Mouse (Mus musculus) lung, embryonic 14.5 days (tissue): ENCODE results near the gene Ppib. TPM values are rescaled to one million over a fixed set of nuclear protein-coding genes. Genes with fewer than 3 reads are reported as not detected.
A peak's percentile ranks its signal among the peaks of the same experiment; 100 is the strongest.

Experiments
- ATAC-seq: fragments of 200-750 bp; cut with Nextera tagmentation; 2 replicates; pipeline ENCODE4 v1.8.0; 2017; ENCODE audit warnings: mild to moderate bottlenecking, moderate TSS enrichment, moderate library complexity; ENCODE audit not compliant: insufficient read depth
- DNase-seq: peaks from one replicate; pipeline ENCODE4 v3.0.0-alpha.2; 2015
- H3K27ac ChIP-seq: fragments of 300-500 bp; sonication (generic); 2 replicates; pipeline ENCODE4 v1.5.1; 2014; ENCODE audit warnings: low read depth, mild to moderate bottlenecking, moderate library complexity
- H3K27me3 ChIP-seq: fragments of 300-500 bp; sonication (generic); 2 replicates; pipeline ENCODE4 v1.6.1; 2014; ENCODE audit warnings: low read length, control low read depth; ENCODE audit not compliant: insufficient read depth
- H3K36me3 ChIP-seq: fragments of 300-500 bp; sonication (generic); 2 replicates; pipeline ENCODE4 v1.6.1; 2014; ENCODE audit warnings: control low read depth; ENCODE audit not compliant: insufficient read depth
- H3K4me1 ChIP-seq: fragments of 300-500 bp; sonication (generic); 2 replicates; pipeline ENCODE4 v1.6.1; 2014; ENCODE audit warnings: antibody characterized with exemption, control low read depth; ENCODE audit not compliant: insufficient read depth
- H3K4me2 ChIP-seq: fragments of 300-500 bp; sonication (generic); 2 replicates; pipeline ENCODE4 v1.6.1; 2014; ENCODE audit warnings: mild to moderate bottlenecking
- H3K4me3 ChIP-seq: fragments of 300-500 bp; sonication (generic); 2 replicates; pipeline ENCODE4 v1.5.1; 2014; ENCODE audit warnings: low read depth, low read length
- H3K9ac ChIP-seq: fragments of 300-500 bp; sonication (generic); 2 replicates; pipeline ENCODE4 v1.6.1; 2014
- H3K9me3 ChIP-seq: fragments of 300-500 bp; sonication (generic); 2 replicates; pipeline ENCODE4 v1.6.1; 2016; ENCODE audit warnings: low read depth, low read length, control low read depth
- CTCF ChIP-seq: IDR thresholded peaks from 2 replicates; pipeline ENCODE4 v1.5.1; 2016; ENCODE audit warnings: antibody characterized with exemption, low read depth
- WGBS: fragments of 180-500 bp; shearing (Covaris S2); extraction: QIAGEN DNeasy Blood & Tissue Kit; methylation state at CpG from one replicate; pipeline ENCODE4 v1.1.7; 2014; 5-methylcytosine and 5-hydroxymethylcytosine counted together
- polyA plus RNA-seq: library from polyadenylated mRNA; unstranded; fragments of >200 nt; fragmentation: Nextera tagmentation; extraction: Ambion mirVana; gene quantifications from 2 replicates; pipeline ENCODE4 v1.2.1, GENCODE M21; 2014

Ppib gene
- polyA plus RNA-seq, 1 experiment from 2014 or later: 654 TPM

GRCm38 (mm10) chr9:66087062-66087461 is 27.0 kb downstream of the Ppib start:
- Histone ChIP-seq H3K4me3 (no peak overlapping the region), H3K9me3 (no peaks in the 10 kb centered on the region), H3K4me2 (no peak overlapping the region), H3K27ac (0 out of 2 replicates have a peak overlapping the region, but pooled peaks have one; percentile 34), H3K36me3 (peaks cover 55% of the 10 kb centered on the region), H3K4me1 (no peaks in the 10 kb centered on the region), H3K9ac (no peak overlapping the region), H3K27me3 (no peaks in the 10 kb centered on the region)
- 88% methylated on average over 7 of the region's 7 CpGs for WGBS
- no peak for TF ChIP-seq CTCF
- DNase-seq (no peak), ATAC-seq (no peak)

GRCm38 (mm10) chr9:66088411-66088810 is 28.4 kb downstream of the Ppib start:
- Histone ChIP-seq H3K9ac (no peak overlapping the region), H3K4me2 (no peak overlapping the region), H3K9me3 (no peaks in the 10 kb centered on the region), H3K4me1 (no peaks in the 10 kb centered on the region), H3K27me3 (no peaks in the 10 kb centered on the region), H3K27ac (peak overlapping the region; percentile 37; the same call in 1 of the 2 replicates), H3K36me3 (peaks cover 69% of the 10 kb centered on the region), H3K4me3 (no peak overlapping the region)
- peak; percentile 83 for TF ChIP-seq CTCF
- ATAC-seq: peak; percentile 43; the same call in 1 of the 2 replicates
- WGBS: 29% methylated on average over 4 of the region's 4 CpGs
- DNase-seq: peak; percentile 76

DNA sequence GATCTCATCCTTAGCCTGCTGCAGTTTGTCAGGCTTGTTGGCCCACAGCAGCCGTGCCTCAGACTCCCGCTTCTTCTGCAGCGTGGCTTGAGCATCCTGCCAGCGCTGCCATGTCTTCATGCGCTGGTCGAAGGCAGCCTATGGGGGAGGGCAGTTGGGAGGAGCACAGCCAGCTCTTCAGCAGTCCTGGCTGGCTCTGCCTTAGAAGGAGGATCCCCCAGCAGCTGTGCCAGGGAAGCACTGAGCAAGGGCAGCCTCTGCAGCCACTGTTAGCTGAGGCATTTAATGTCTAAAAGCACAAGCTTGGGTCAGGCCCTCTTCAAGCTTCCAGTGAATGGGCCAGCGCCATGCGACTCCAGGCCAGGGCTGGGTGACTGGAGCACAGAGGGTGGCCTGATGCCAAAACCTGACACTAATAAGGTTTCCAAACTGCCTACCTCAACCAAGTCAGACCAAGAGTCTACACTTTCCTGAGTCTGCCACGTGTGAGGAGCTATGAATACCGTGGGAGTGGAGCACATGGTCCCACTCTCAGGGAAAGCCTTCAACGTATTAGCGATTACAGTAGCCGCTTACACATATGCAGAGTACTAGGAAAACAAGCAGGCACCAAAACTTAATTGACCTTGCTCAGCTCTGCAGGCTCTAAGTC is 30.7 kb downstream of the Ppib start:
- Histone ChIP-seq H3K9ac (no peak overlapping the region), H3K4me2 (no peak overlapping the region), H3K9me3 (no peaks in the 10 kb centered on the region), H3K36me3 (peaks cover 92% of the 10 kb centered on the region), H3K4me1 (no peaks in the 10 kb centered on the region), H3K27me3 (no peaks in the 10 kb centered on the region), H3K4me3 (no peak overlapping the region), H3K27ac (peak overlapping the region; percentile 74)
- DNase-seq: no peak
- WGBS: 73% methylated on average over 13 of the region's 13 CpGs
- no peak for TF ChIP-seq CTCF
- no peak for ATAC-seq

- ATAC-seq: peak; percentile 60; the same call in 1 of the 2 replicates
Measured at GRCm38 (mm10) chr9:66091327-66092231, 31.6 kb downstream of the Ppib start.

GRCm38 (mm10) chr9:66092664-66093063 is 32.6 kb downstream of the Ppib start:
- no peak for TF ChIP-seq CTCF

More at GRCm38 (mm10) chr9:66091327-66092231, 31.6 kb downstream of the Ppib start:
- H3K4me3 ChIP-seq: no peak overlapping the region
- no peaks in the 10 kb centered on the region for H3K9me3 ChIP-seq
- no peaks in the 10 kb centered on the region for H3K27me3 ChIP-seq
- peak; percentile 68 for DNase-seq
- no peaks in the 10 kb centered on the region for H3K4me1 ChIP-seq
- peak overlapping the region; percentile 74 for H3K27ac ChIP-seq
- peaks cover 95% of the 10 kb centered on the region for H3K36me3 ChIP-seq
- TF ChIP-seq CTCF: no peak
- no peak overlapping the region for H3K4me2 ChIP-seq
- 34% methylated on average over 6 of the region's 6 CpGs for WGBS
- H3K9ac ChIP-seq: no peak overlapping the region

DNA sequence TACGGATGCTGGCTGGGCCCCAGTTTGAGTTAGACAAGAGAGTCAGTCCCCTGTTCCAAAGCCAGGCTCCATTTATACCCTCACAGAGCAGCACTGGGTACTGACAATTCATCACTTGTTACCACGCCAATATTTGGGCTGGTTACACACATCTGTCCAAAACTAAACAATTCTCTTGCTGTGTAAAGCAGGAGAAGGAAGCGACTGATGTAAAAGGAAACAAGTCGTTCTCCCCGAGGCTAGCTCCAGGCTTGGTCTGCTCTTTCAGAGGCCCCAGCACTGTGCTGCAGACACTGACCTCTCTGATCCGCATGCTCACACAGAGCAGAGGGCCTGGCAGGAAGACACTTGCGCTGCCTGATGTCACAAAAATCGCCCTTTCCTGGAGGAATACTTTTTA is 41.6 kb downstream of the Ppib start:
- ATAC-seq: no peak
- H3K27ac ChIP-seq: no peak overlapping the region
- H3K9me3 ChIP-seq: no peaks in the 10 kb centered on the region
- peaks cover 85% of the 10 kb centered on the region for H3K36me3 ChIP-seq
- 76% methylated on average over 8 of the region's 8 CpGs for WGBS
- no peaks in the 10 kb centered on the region for H3K27me3 ChIP-seq
- DNase-seq: no peak
- no peak overlapping the region for H3K4me3 ChIP-seq
- H3K9ac ChIP-seq: no peak overlapping the region
- no peaks in the 10 kb centered on the region for H3K4me1 ChIP-seq
- no peak overlapping the region for H3K4me2 ChIP-seq
- TF ChIP-seq CTCF: no peak

More at GRCm38 (mm10) chr9:66092664-66093063, 32.6 kb downstream of the Ppib start:
- no peak overlapping the region for H3K9ac ChIP-seq
- no peak overlapping the region for H3K4me2 ChIP-seq
- no peak for ATAC-seq
- H3K36me3 ChIP-seq: peaks cover 95% of the 10 kb centered on the region
- H3K9me3 ChIP-seq: no peaks in the 10 kb centered on the region
- WGBS: 44% methylated on average over 2 of the region's 2 CpGs
- no peaks in the 10 kb centered on the region for H3K27me3 ChIP-seq
- peak; percentile 15 for DNase-seq
- no peak overlapping the region for H3K4me3 ChIP-seq
- H3K4me1 ChIP-seq: no peaks in the 10 kb centered on the region
- peak overlapping the region; percentile 74 for H3K27ac ChIP-seq

DNA sequence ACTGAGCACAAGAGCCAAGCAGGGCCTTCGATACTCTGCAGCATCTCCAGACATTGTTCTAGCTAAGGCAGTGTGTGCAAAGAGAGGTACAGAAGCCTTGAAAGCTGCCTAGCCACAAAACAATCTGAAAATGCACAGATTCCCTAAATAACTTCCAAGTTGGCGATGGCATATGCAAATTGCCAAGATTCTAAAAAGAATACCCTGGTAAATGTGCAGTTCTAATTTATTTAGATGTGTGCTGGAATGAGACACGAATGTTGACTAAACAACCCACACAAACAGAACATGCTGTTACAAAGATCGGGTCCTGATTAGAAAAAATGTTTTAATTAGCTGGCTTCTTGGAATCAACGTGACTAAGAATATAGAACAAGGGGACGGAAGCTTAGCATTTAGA is 42.6 kb downstream of the Ppib start:
- Histone ChIP-seq H3K36me3 (peaks cover 76% of the 10 kb centered on the region), H3K9ac (no peak overlapping the region), H3K4me2 (no peak overlapping the region), H3K4me3 (no peak overlapping the region), H3K27ac (no peak overlapping the region), H3K27me3 (no peaks in the 10 kb centered on the region), H3K4me1 (no peaks in the 10 kb centered on the region), H3K9me3 (no peaks in the 10 kb centered on the region)
- DNase-seq: no peak
- WGBS: 91% methylated on average over 6 of the region's 6 CpGs
- no peak for ATAC-seq
- no peak for TF ChIP-seq CTCF
